Mouse (Mus musculus) lung, postnatal 4 days (tissue): ENCODE measurements around the gene Sap30bp.

Experiments
- DNase-seq, 2 experiments: peaks; one replicate each; pipeline ENCODE4 v3.0.0; 2021

Sap30bp gene

DNA sequence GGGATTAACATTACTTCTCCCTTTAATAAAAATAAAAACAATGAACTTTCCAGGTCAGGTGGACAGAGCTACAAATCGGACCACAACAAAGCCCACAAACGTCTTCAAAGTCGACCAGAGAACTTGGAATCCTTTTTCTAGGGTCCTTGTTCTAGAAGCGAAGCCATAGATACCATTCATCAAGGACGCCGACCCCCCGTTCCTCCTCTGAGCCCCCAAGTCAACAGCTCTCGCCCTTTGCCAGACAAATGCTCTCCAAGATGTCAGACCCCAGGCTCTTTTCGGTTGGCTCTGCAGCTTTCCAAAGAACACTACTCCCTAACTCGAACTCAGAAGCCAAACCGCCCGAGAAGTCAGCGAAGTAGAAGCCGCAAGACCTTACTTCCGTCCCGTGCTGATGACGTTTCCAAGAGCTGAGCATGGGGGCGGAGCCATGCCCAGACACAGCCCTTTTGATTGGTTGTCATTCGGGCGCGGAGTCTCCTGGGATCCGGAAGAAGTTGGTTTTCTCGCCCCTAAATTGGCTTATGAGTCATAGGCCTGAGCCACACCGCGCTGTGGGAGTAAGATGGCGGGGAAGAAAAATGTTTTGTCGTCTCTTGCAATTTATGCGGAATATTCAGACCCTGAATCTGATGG is at the start of gene Sap30bp, which contains the start of gene Recql5:
Sap30bp (plus strand) TSS at position 175 of the 639 bp plus-strand sequence.
Recql5 (minus strand) TSS at position 370 of the 639 bp plus-strand sequence.
- peak; percentile 97 to 98 for DNase-seq

DNA sequence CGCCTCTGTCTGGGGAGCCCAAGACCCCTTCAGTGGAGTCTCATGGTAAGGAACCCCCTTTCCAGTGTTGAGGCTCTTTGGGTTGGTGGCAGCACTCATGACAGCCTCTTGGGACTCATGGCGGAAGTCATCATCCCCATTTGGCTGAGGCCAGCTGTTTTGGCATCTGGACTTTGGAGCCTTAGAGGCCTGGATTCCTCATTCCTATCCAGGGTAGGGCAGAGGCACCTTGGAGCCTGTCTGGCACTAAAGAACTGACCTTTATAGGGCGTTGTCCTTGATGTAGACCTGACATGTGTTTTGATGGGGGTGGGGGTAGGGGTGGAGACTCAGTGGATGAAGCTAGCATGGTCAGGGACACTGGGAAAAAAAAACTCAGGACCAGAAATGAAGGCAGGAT is 48.7 kb upstream of the Sap30bp start:
- DNase-seq: no peak

DNA sequence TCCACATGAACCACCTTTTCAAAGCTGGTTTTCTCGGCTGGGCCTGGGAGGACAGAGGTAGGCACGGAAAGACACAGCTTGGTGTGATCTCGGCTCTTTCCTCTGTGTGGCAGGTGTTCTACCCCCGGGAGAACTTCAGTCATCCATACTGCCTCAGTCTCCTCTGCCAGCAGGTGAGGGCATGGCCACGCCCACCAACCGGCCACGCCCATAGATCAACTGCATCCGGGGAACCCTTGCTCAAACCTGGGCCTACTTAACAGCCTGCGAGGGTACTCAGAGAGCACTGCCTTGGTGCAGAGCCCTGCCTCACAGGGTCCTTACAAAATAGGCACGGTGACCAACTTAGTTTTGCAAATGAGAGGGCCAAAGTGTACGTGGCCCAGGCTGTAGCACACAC is 47.8 kb upstream of the Sap30bp start:
- DNase-seq: no peak

DNA sequence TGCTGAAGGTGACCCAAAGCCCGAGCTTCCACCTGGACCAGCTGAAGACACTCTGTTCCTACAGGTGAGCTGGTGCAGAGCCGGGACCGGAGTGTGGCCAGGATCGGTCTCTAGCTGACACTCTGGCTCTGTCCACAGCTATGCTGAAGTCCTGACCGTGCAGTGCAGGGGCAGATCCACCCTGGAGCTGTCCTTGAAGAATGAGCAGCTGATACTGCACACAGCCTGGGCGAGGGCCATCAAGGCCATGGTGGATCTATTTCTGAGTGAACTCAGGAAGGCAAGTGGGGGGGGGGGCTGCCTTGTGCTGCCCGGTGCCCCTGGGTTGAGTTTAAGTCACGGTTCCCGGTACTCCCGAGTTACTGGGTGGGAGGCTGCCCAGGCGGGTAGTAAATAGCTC is 46.6 kb upstream of the Sap30bp start:
- no peak for DNase-seq

DNA sequence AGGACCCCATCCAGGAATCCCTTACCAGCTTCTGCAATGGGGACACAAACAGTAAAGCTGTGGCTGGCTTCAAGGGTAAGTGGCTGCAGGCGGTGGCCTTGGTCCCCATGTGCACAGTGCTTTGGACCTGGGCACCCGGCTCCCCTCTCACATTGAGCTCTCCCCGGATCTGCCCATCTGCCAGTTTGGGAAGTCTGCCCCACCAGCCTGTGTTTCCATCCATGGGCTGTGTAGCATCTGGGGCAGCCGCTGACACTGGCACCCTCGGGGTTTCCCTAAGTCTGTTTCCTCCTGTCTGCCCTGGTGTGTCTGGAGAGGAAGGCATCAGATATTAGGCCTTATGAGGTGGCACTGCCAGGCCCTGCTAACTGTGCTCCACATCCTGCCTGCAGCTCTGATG is 45.1 kb upstream of the Sap30bp start:
- DNase-seq: no peak

DNA sequence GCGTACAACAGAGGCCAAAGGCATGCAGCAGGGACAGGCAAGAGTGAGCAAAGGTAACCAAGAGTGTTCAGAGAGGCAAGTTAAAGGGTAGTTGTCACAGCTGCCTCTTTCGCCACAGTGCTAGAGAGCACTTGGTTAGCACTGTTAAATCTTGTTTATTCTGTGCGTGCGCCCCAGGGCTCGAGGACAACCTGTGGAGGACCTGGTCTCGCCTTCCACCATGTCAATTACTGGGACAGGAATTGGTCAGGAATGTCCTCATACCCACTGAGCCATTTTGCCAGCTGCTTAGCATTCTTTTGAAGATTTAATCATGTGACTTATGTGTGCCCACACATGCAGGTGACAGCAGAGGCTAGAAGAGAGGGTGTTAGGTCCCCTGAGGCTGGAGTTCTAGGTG is 43.9 kb upstream of the Sap30bp start:
- DNase-seq: no peak

DNA sequence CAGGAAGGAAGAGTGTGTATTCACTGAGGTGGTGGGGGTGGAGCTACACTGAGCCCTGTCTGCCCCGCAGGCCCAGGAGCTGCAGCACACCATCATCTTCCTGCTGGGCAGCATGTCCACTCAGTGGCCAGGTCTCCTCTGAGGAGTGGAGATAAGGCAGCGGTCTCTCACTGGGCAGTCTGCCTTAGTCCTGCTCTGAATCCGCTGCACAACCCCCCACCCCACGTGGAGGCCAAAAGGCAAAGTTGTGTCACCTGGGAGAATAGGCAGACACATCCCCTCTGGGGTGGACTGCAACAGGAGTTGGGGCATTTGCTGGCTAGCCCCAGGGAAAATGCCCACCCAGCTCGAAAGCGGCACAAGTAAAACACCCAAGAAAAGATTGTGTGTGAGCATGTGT is 40.9 kb upstream of the Sap30bp start:
- DNase-seq: no peak

DNA sequence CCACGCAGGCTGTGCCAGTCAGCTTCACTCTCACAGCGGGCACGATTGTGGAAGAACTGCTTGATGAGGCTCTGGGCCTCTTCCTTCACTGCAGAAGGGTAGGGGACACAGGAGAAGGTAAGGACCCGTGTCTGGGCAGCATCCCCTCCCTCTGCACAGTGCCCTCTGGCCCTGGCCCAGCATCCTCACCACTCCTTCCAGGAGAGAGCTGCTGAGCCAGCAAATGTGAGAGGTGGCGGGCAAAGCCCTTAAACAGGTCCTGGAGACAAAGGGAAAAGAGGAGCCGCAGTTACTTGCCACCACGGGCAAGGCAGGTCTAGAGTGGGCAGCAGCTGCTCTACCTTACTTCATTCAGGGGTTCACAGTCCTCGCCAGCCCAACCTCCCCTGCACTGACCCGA is 40.0 kb upstream of the Sap30bp start:
- DNase-seq: no peak

DNA sequence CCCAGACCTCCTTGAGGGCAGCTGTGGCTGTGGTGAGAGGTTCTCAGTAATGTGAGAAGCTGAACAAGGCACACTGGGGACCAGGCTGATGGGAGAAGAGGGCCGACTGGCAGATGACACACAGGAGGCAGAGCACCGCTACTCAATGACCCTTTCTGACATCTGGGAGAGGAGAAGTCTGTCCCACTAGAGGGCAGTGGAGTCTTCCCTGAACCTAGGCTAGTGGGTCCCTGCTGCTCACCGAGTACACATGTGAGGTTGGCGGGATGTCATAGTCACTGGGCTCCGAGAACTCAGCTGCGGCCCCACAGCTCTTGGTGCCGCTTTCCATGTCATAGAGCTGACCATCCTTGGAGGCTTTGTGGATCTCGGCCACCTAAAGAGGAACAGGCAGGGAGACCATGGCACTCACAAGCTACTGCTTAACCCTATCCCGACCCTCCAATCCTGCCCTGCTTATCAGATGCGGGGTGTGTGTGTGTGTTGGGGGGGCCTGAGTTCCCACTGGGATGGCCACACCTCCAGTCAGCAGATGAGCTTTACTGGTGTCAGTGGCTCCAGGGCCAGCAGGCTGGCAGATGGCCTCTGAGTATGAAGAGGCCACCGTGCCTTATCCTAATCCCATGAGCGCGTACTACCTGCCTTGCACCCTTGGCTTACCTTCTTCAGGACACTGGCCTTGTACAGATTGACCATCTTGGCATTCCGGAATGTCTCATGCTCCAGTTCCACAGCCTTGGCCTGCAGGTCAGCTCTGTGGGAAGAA is 38.1 kb upstream of the Sap30bp start:
- DNase-seq: no peak

DNA sequence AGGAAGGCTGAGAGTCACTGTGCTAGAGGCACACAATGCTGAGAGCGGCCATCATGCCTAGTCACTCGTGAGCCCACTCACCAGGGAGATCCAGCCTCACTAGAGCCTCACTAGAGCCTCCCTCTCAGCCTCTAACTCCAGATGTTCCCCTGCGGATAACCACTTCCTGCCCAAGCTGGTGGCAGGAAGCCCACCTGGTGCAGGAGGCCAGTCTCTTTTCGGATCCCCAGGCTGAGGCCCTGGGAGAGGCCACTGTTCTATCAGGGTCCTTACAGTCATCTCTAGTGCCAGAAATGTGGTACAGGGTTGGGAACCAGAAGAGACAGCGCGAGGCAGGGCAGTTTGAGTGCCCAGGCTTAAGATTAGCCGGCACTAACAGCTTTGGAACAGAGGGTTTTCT is 34.6 kb upstream of the Sap30bp start:
- DNase-seq: no peak

DNA sequence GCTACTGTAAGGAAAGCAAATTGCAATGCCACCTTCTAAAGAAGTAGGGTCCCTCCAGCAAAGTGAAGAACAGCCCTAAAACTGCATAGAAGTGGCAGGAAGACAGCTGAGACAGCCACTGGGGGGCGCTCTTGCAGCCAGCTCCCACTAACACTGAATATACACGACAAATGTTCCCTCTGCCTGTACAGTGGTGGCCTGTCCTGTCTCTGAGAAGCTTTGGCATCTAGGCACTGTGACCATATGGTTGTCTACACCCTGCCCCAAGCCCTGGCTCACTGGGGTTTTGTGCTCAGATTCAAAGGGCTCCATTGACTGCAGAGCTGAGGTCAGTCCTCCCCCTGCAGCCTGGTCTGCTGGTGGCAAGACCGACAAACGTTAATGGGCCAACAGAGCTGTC is 34.2 kb upstream of the Sap30bp start:
- peak; percentile 65 to 67 for DNase-seq

DNA sequence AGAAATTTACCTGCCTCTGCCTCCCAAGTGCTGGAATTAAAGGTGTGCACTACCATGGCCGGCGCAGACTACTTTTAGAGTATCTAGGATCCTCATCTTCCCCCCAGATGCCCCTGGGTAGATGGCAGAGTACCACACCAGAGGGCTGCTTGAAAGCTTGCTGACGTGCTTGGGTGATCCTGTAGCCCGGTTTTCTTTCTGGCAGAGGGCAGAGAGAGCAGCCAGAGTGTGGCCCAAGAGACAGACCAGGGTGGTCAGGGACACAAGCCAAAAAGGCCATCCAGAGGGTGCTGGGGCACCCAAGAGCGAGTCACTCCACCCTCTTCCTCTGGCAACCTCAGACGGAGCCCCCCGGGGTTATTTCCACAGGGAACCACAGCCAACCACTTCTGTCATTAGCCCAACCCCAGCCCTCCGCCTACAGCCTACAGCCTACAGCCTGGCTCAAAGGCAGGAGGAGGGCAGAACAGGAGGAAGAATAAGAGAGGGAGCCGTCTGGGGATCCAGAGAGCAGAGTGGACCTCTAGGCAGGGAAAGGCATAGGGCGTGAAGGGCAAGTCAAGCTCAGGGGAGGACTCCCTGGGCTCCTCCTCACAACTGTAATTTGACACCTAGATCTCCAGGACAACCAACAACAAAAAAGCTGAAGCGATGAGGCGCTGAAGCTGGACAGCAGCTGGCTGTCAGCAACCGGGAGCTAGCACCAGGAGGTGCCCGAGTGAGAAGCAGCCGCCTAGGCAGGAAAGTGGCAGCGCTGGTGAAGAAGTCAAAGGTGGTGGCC is 33.4 kb upstream of the Sap30bp start, which contains the start of gene Smim5:
Smim5 (plus strand) TSS at position 481 of the 781 bp plus-strand sequence.
- peak; percentile 66 to 85 for DNase-seq

DNA sequence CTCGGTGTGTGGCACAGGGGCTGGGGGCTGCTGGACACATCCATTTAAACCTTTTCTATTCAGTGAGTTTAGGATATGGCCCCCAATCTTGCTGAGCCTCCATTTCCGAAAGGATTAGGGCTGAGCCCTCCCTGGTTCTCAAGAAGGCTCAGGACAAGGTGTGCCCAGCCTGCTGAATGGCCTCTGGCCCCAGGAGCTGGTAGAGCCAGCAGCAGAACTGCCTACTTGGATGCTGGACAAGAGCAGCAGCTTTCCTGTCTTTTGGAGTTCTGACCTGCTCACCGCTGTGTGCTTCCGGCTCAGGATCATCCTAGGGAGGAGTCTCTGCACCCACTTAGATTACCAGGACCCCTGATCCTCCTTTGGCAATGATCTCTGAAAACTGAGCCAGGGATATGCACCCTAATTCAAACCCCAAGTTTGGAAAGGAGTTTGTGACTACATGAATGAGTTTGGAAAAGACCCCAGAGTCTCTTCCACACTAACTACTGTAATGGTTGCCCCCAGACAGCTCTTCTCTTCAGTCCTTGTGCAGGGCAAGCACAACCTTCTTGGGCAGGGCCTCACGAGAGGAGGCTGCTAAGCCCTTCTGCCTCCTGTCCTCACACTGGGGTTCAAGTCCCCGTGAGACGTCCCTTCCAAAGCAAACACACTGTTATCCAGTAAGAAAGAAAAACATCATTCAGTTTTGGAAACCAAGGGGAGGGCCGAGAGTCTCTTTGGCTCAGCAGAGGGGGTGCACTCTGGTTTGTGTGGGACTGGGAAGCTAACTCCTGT is 32.3 kb upstream of the Sap30bp start:
- no peak for DNase-seq

DNA sequence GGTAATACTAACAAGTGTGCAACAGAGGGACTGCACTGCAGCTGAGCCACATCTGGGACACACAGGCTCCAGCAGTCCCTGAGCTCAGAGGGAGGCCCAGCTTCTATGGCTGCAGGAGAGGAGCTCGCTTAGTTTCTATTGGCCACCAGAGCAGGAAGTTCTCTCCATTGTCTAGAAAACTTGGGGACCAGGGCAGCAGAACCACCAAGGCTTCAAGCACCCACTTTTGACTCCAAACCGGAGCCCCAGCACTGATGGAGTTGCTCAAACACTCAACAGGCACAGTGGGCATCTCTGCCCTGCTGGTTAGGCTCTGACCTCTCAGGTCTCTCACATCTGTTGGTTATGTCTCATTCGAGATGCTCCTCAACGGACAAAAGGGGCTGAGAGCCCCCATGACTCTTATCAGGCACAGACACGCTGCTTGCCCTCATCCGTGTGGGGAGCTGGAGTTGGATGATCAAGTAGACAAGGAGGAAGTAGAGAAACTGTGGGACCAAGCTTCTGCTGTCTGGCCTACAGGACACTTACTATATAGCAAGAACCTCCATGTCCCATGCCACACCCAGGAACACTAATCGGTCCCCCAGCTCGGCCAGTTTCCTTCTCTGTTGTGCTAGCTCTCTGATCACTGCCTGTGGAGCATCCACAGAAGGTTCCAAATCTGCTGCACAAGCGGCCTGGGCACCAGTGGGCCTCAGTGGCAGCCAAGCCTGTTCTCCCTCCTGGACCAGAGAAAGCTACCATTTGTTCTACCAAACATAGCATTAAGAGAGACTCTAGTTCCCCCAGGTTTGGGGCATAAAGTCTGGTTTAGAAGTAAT is 31.5 kb upstream of the Sap30bp start:
- no peak for DNase-seq

DNA sequence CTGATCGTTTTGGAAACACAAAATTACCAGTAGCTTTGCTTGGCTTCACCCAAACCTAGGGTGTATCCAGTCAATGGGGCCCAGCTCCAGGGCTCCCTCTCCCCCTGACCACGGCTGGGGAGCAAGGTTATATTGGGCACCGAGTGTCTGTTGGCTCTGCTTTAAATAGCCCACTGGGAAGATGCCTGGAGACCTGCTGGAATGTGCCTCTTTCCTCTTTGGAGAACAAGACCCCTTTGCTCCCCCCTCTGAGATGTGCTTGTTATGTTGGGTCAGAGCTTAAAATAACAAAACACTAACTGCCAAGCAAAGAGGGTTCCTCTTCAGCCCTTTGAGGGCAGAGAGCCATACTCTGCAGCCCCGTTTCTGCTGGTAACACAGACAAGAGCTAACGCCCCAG is 30.9 kb upstream of the Sap30bp start:
- no peak for DNase-seq

DNA sequence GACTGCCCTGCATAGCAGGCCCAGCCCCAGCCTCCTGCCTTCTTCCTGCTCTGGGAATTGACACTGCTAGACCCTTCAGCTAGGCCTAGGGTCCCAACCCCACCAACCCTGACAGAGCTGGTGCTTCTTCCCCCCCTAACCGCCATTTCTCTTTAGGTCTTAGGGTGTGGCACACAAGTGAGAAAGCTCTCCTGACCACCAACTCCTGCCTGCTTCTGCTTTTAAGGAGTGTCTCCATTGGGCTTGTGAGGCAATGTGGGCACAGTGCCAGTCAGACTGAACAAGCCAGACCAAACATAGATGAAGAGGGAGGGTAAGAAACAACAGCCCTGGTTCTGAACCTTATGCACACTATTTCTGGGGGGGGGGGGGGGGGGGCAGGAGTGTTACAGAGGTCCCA is 30.3 kb upstream of the Sap30bp start:
- peak; percentile 84 for DNase-seq

DNA sequence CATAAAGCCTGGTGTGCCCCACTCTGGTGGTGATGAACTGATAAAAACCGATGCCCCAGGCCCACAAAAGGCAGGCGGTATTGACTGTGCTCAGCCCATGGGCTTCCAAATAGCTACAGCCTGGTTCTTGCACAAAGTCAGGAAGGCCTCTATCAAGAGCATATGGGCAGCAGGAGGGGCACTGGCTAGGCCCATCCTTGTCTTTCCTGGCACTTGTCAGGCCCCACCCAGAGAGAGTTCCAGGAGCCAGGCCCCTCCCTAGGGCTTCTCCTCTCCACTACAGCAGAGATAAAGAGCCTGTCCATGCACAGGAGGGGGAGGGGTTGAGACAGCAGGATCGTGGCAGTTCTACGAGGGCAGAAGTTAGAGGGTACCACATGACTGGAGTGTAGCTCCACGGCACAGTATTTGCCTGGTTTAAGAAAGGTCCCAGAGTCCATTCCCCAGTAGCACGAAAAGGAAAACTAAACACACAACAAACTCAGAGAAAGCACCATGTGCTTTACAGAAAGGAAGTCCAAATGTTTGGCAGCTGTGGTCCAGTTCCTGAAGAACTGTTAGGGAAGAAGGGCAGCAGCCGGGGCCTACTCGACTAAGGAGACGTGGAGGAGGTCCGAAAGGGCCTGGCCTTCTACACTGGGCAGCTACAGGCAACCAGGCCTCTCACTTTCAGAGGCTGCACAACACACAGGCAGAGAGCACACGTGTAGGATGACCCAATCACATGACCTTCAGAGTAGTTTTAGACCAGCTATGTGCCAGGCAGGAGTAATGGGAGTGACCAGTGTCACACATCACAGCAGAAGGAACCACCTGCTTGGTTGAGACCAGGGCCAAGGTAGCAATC is 29.5 kb upstream of the Sap30bp start:
- peak; percentile 51 to 76 for DNase-seq

DNA sequence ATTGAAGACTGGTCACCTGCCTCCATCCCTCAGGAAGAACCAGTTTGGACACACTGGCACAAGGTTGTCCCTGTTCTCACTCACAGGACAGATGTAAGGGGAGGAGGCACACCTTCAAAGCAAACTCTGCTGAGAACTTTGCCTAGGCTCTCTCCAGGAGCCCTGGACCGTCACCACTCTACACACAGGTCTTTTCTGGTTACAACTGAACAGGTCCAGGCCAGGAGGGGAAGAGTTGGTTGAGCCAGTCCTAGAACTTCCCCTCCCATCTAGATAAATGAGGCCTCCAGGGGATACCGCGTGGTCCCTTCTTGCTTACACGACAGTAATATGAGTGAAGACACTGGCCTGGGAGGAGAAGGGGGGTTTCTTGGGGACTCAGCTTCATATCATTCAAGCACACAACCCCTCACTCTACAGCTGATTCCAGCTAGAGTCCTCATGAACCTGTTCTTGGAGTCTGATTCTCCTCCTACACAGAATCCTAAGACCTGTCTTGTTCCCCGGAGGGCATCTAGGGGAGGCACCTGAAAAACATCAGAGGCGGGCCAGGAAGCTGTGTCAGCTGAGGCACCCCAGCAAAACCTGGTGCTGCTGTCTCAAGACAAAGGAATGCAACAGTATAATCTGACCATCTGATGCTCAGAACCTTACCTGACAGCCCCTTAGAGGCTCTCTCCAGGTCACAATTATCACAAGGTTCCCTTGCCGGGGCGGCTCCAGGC is 28.7 kb upstream of the Sap30bp start:
- DNase-seq: no peak

DNA sequence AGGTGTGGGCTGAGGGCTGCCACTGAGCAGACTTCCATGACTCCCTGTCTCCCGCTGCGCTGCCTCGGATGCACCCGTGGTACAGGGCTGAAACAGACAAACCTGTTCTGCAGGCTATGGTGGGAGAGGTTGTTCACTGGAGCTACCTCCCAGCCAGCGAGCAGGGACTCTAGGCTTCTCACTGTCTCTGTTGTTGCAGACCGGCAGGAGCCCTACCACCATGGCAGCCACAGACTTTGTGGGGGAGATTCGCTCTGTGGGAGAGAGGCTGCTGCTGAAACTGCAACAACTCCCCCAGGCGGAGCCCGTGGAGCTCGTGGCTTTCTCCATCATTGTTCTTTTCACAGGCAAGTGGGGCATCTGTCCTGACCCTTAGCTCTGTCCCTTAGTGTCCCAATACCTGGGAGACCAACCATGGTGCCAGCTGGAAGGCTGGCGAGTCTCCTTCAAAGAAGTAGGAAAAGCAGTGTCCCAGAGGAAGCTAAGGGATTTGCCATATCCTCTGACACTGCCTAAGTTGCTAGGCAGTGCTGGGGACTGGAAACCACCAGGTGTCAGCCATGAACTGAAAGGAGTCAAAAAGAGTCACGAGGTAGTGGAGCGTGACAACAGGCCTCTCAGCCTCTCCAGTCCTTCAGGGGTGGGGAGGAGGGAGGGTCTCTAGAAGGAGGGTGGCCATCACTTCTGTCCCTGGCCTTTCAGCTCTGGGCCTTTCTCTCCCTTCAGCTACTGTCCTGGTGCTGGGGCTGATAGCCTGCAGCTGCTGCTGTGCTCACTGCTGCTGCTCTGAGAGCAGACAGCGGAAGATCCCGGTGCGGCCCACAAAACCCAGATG is 27.9 kb upstream of the Sap30bp start:
- DNase-seq: peak in 1 of 2 experiments; percentile 71
